In genomic region chr2:145115043-145115442, GRCm38 (mm10) we compare ENCODE assay signal across 32 mouse cellular contexts.
"Had no signal": no experiment of that assay in that cellular context is flagged by ENCODE, and none has a peak within 500 bp of the region (broad histone marks: within the 10 kb centered on the region; RNA-seq: fewer than 3 reads in every experiment).

No protein-coding gene starts in this region.

- H3K4me1 ChIP-seq: limb, embryonic 10.5 days; limb, embryonic 12.5 days; limb, embryonic 13.5 days; limb, embryonic 15.5 days; liver, embryonic 12.5 days; liver, embryonic 13.5 days; liver, embryonic 15.5 days; lung, embryonic 15.5 days; megakaryocyte, embryonic 14.5 days; midbrain, embryonic 10.5 days; midbrain, embryonic 12.5 days; midbrain, embryonic 13.5 days; midbrain, embryonic 15.5 days had no signal

- DNase-seq: left cerebral cortex, postnatal 4 days; liver; liver, embryonic 13.5 days; liver, postnatal 0 days; lung, adult 18-20 months; lung, adult 2 months; lung, embryonic 14.5 days; lung, postnatal 10 days; lung, postnatal 14 days; lung, postnatal 36 days; lung, postnatal 4 days; midbrain, embryonic 14.5 days had no signal

- H3K27ac ChIP-seq: left cerebral cortex, adult 2 months; limb, embryonic 10.5 days; limb, embryonic 12.5 days; limb, embryonic 13.5 days; limb, embryonic 15.5 days; liver, embryonic 12.5 days; liver, embryonic 13.5 days; liver, embryonic 14.5 days; liver, embryonic 15.5 days; lung, embryonic 15.5 days; macrophage; midbrain, embryonic 10.5 days; midbrain, embryonic 12.5 days; midbrain, embryonic 13.5 days; midbrain, embryonic 15.5 days had no signal

- H3K9me3 ChIP-seq: limb, embryonic 10.5 days; limb, embryonic 12.5 days; limb, embryonic 13.5 days; limb, embryonic 15.5 days; liver, embryonic 12.5 days; liver, embryonic 13.5 days; liver, embryonic 15.5 days; lung, embryonic 15.5 days; midbrain, embryonic 10.5 days; midbrain, embryonic 12.5 days; midbrain, embryonic 13.5 days; midbrain, embryonic 15.5 days had no signal

- ATAC-seq: liver, embryonic 12.5 days; liver, postnatal 0 days; lung, postnatal 0 days; midbrain, embryonic 13.5 days; midbrain, embryonic 15.5 days; midbrain, embryonic 16.5 days had no signal

- H3K4me3 ChIP-seq: left cerebral cortex, adult 2 months; limb, embryonic 10.5 days; limb, embryonic 12.5 days; limb, embryonic 13.5 days; limb, embryonic 15.5 days; liver, embryonic 12.5 days; liver, embryonic 13.5 days; liver, embryonic 15.5 days; lung, embryonic 15.5 days; megakaryocyte, embryonic 14.5 days; midbrain, embryonic 10.5 days; midbrain, embryonic 12.5 days; midbrain, embryonic 13.5 days; midbrain, embryonic 15.5 days; myocyte had no signal

- H3K4me2 ChIP-seq: limb, embryonic 12.5 days; limb, embryonic 13.5 days; limb, embryonic 15.5 days; liver, embryonic 11.5 days; liver, embryonic 12.5 days; liver, embryonic 13.5 days; liver, embryonic 15.5 days; lung, embryonic 14.5 days; lung, embryonic 15.5 days; midbrain, embryonic 11.5 days; midbrain, embryonic 12.5 days; midbrain, embryonic 13.5 days; midbrain, embryonic 15.5 days had no signal

- H3K9ac ChIP-seq: limb, embryonic 12.5 days; limb, embryonic 13.5 days; limb, embryonic 15.5 days; liver, embryonic 12.5 days; liver, embryonic 13.5 days; liver, embryonic 14.5 days; liver, embryonic 15.5 days; liver, postnatal 0 days; lung, embryonic 14.5 days; lung, embryonic 15.5 days; midbrain, embryonic 12.5 days; midbrain, embryonic 13.5 days; midbrain, embryonic 15.5 days had no signal

- H3K36me3 ChIP-seq: limb, embryonic 10.5 days; limb, embryonic 12.5 days; limb, embryonic 13.5 days; limb, embryonic 15.5 days; liver, embryonic 12.5 days; liver, embryonic 13.5 days; liver, embryonic 15.5 days; lung, embryonic 15.5 days; midbrain, embryonic 10.5 days; midbrain, embryonic 12.5 days; midbrain, embryonic 13.5 days; midbrain, embryonic 15.5 days had no signal

- H3K27me3 ChIP-seq: limb, embryonic 12.5 days; limb, embryonic 13.5 days; limb, embryonic 15.5 days; liver, embryonic 12.5 days; liver, embryonic 13.5 days; liver, embryonic 15.5 days; lung, embryonic 15.5 days; midbrain, embryonic 12.5 days; midbrain, embryonic 13.5 days; midbrain, embryonic 15.5 days had no signal
